Mouse (Mus musculus): ENCODE results near the gene Sh3bgrl. TPM values are rescaled to one million over a fixed set of nuclear protein-coding genes. Genes with fewer than 3 reads are reported as not detected.

Sh3bgrl gene
- total and polyA plus RNA-seq, 3 experiments = 25.0 to 148 (median 82.5) TPM

DNA sequence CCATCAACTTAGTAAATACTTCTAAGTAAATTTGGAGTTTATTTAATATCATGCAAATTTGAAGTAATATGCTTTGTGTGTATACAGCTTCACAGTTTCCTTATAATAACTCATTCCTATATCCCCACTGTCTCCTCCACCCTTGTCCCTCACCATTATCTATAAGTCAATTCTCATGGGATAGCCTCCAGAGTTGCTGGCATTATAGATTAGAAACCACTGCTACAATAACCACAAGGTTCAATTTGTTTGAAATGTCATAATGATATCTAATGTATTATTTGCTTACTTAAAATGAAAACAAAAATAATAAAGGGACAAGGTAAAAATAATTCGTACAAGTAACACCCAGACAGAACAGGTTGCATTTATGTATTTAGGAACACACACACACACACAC, 31.7 kb downstream of the Sh3bgrl start:
- Histone ChIP-seq H3K9me3 (replicated peaks; ENCODE audit: low read length) (no peaks in the 10 kb centered on the region), H3K79me2 (replicated peaks; ENCODE audit: control insufficient read depth, extremely low read depth, insufficient read depth, poor library complexity, severe bottlenecking) (no peaks in the 10 kb centered on the region), H3K9ac (ENCODE audit: insufficient read depth, low read depth) (no peak overlapping the region), H3K36me3 (replicated peaks in 1 of 2; ENCODE audit: control insufficient read depth in 1 of 2, insufficient read depth in 1 of 2, low read length in 1 of 2) (peaks cover 0 to 4% of the 10 kb centered on the region in 2 experiments), H3K27me3 (replicated peaks) (no peaks in the 10 kb centered on the region), H3K4me2 (ENCODE audit: insufficient read depth, low read depth, poor library complexity, severe bottlenecking) (no peak overlapping the region), H3K4me3 (replicated peaks in 1 of 3; ENCODE audit: low read depth in 2 of 3, low read length in 2 of 3, poor library complexity in 1 of 3) (no peak overlapping the region), H3K4me1 (ENCODE audit: control insufficient read depth in 1 of 2, insufficient read depth in 2 of 2) (no peaks in the 10 kb centered on the region), H3K27ac (ENCODE audit: insufficient read depth, low read depth) (no peak overlapping the region)
- in situ Hi-C loops (cut with MboI; ENCODE audit: low pct_ligation_motif_present, low pct_unique_long_range_greater_than_20kb, low sequenced_read_pairs) (no loop called here), dilution Hi-C loops (cut with MboI; ENCODE audit: extremely low pct_ligation_motif_present, extremely low pct_unique_long_range_greater_than_20kb, low sequenced_read_pairs) (no loop called here)
- no peak for DNase-seq (ENCODE audit: extremely low read depth)
- no peak for TF ChIP-seq UBTF (IDR thresholded peaks at IDR 0.05; ENCODE audit: low read depth, low read length)
- no peak for TF ChIP-seq EP300 (IDR thresholded peaks at IDR 0.05; ENCODE audit: low read length)
- TF ChIP-seq PAX5 (IDR thresholded peaks at IDR 0.05; ENCODE audit: low read length) = no peak
- no peak for TF ChIP-seq TCF12 (IDR thresholded peaks at IDR 0.05; ENCODE audit: low read depth, low read length)
- TF ChIP-seq RAD21 (IDR thresholded peaks at IDR 0.05; ENCODE audit: low read depth, low read length) = no peak
- TF ChIP-seq IRF4 (IDR thresholded peaks at IDR 0.05; ENCODE audit: low read depth, low read length) = no peak
- no peak for TF ChIP-seq NELFE (IDR thresholded peaks at IDR 0.05; ENCODE audit: low read depth, low read length)

DNA sequence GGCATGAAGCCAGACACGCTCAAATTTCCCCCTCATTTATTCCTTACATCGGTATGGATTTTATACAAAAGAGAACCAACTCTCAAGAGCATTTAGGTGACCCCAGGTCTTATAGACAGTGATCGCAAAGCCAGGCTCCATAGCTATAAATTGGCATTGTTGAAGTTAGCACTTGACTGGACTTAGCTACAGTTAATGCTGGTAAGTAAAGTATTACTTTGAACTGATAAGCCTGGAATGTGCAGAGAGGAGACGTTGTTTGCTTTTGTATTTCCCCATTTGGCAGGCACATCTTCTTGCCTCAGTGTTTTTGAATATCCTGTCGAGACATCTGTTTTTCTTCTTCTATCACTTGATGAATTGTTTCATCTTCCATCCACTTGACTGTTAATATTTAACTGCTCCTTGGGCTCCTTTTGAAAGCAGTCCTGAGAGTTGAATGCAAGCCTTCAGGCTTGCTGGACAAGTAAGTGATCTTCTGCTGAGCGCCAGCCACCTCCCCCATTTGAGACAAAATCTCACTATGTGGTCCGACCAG, 32.5 kb downstream of the Sh3bgrl start:
- in situ Hi-C loops (cut with MboI; ENCODE audit: low pct_ligation_motif_present, low pct_unique_long_range_greater_than_20kb, low sequenced_read_pairs) (no loop called here), dilution Hi-C loops (cut with MboI; ENCODE audit: extremely low pct_ligation_motif_present, extremely low pct_unique_long_range_greater_than_20kb, low sequenced_read_pairs) (no loop called here)
- Histone ChIP-seq H3K9ac (ENCODE audit: insufficient read depth, low read depth) (no peak overlapping the region), H3K36me3 (replicated peaks in 1 of 2; ENCODE audit: control insufficient read depth in 1 of 2, insufficient read depth in 1 of 2, low read length in 1 of 2) (peaks cover 0 to 4% of the 10 kb centered on the region in 2 experiments), H3K27me3 (replicated peaks) (no peaks in the 10 kb centered on the region), H3K4me1 (ENCODE audit: control insufficient read depth in 1 of 2, insufficient read depth in 2 of 2) (no peaks in the 10 kb centered on the region), H3K9me3 (replicated peaks; ENCODE audit: low read length) (no peaks in the 10 kb centered on the region), H3K79me2 (replicated peaks; ENCODE audit: control insufficient read depth, extremely low read depth, insufficient read depth, poor library complexity, severe bottlenecking) (no peaks in the 10 kb centered on the region), H3K27ac (ENCODE audit: insufficient read depth, low read depth) (no peak overlapping the region), H3K4me3 (replicated peaks in 1 of 3; ENCODE audit: low read depth in 2 of 3, low read length in 2 of 3, poor library complexity in 1 of 3) (no peak overlapping the region), H3K4me2 (ENCODE audit: insufficient read depth, low read depth, poor library complexity, severe bottlenecking) (no peak overlapping the region)
- DNase-seq (ENCODE audit: extremely low read depth) = no peak
- TF ChIP-seq RCOR1 (conservative IDR thresholded peaks at IDR 0.05; ENCODE audit: low read depth, low read length) (no peak), MAFK (IDR thresholded peaks at IDR 0.05; ENCODE audit: insufficient replicate concordance, low read length) (no peak)

DNA sequence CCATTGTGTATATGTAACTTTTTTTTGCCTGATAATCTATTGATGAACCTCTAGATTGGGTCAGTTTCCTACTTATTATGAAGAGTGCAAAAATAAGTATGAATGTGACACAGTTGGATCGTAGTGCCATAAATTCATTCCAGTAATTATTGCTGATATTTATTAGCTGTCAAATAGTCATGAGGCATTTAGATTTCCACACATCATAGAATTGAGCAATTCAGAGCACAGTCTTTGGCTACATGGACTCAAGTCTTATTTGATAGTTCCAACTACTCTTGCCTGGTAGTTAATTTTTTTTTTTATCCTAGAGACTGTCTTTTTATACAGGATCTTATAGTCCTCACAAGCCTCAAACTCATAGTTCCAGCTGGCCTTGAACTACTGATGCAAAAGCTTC, 34.9 kb downstream of the Sh3bgrl start:
- TF ChIP-seq MAX (IDR thresholded peaks at IDR 0.05; ENCODE audit: low read length) = no peak
- TF ChIP-seq POLR2AphosphoS2 (IDR thresholded peaks at IDR 0.05; ENCODE audit: low read depth, low read length) = no peak
- no peak for TF ChIP-seq KAT2A (IDR thresholded peaks at IDR 0.05; ENCODE audit: insufficient replicate concordance, low read length)
- no peak for TF ChIP-seq POLR2A (IDR thresholded peaks at IDR 0.05; ENCODE audit: low read depth, low read length)
- TF ChIP-seq MAZ (IDR thresholded peaks at IDR 0.05; ENCODE audit: low read depth, low read length) = no peak
- TF ChIP-seq ZNF384 (IDR thresholded peaks at IDR 0.05; ENCODE audit: low read depth, low read length) = no peak
- no peak for TF ChIP-seq CHD1 (IDR thresholded peaks at IDR 0.05; ENCODE audit: low read depth, low read length)
- no peak for TF ChIP-seq USF2 (conservative IDR thresholded peaks at IDR 0.05; ENCODE audit: low read depth, low read length)
- TF ChIP-seq SMC3 (IDR thresholded peaks at IDR 0.05; ENCODE audit: low read depth, low read length) = no peak
- TF ChIP-seq USF1 (IDR thresholded peaks at IDR 0.05; ENCODE audit: low read depth, low read length) = no peak
- no peak for TF ChIP-seq TCF12 (IDR thresholded peaks at IDR 0.05; ENCODE audit: low read depth, low read length)
- no peak for TF ChIP-seq ELF1 (IDR thresholded peaks at IDR 0.05; ENCODE audit: low read depth, low read length)
- no peak for TF ChIP-seq SIN3A (IDR thresholded peaks at IDR 0.05; ENCODE audit: low read length)
- no peak for TF ChIP-seq CHD2 (IDR thresholded peaks at IDR 0.05; ENCODE audit: low read length)
- Histone ChIP-seq H3K36me3 (replicated peaks in 1 of 2; ENCODE audit: control insufficient read depth in 1 of 2, insufficient read depth in 1 of 2, low read length in 1 of 2) (peaks cover 0 to 4% of the 10 kb centered on the region in 2 experiments), H3K9me3 (replicated peaks; ENCODE audit: low read length) (no peaks in the 10 kb centered on the region), H3K27ac (ENCODE audit: insufficient read depth, low read depth) (no peak overlapping the region), H3K4me2 (ENCODE audit: insufficient read depth, low read depth, poor library complexity, severe bottlenecking) (no peak overlapping the region), H3K9ac (ENCODE audit: insufficient read depth, low read depth) (no peak overlapping the region), H3K27me3 (replicated peaks) (no peaks in the 10 kb centered on the region), H3K79me2 (replicated peaks; ENCODE audit: control insufficient read depth, extremely low read depth, insufficient read depth, poor library complexity, severe bottlenecking) (no peaks in the 10 kb centered on the region), H3K4me1 (ENCODE audit: control insufficient read depth in 1 of 2, insufficient read depth in 2 of 2) (peaks cover 0 to 14% of the 10 kb centered on the region in 2 experiments; a peak in 2 of 4 replicates), H3K4me3 (replicated peaks in 1 of 3; ENCODE audit: low read depth in 2 of 3, low read length in 2 of 3, poor library complexity in 1 of 3) (no peak overlapping the region)
- in situ Hi-C loops (cut with MboI; ENCODE audit: low pct_ligation_motif_present, low pct_unique_long_range_greater_than_20kb, low sequenced_read_pairs) = no loop called here
- no peak for DNase-seq (ENCODE audit: extremely low read depth)
- dilution Hi-C loops (cut with MboI; ENCODE audit: extremely low pct_ligation_motif_present, extremely low pct_unique_long_range_greater_than_20kb, low sequenced_read_pairs) = no loop called here

All from CH12.LX (cell line).